Mouse (Mus musculus) cortical plate, adult 2 months (tissue): Measurements from ENCODE around the gene Ntn1.

Source experiments
- CTCF ChIP-seq: fragments of 200-500 bp; IDR thresholded peaks from 2 replicates; pipeline ENCODE4 v1.5.1; 2011; ENCODE audit warnings: mild to moderate bottlenecking, control low read depth, low read length; ENCODE audit not compliant: insufficient read depth; ENCODE audit errors: extremely low read depth
- POLR2A ChIP-seq: fragments of 200-500 bp; IDR thresholded peaks from 2 replicates; pipeline ENCODE4 v1.6.1; 2011; ENCODE audit warnings: mild to moderate bottlenecking, low read length, control low read depth; ENCODE audit not compliant: insufficient read depth; ENCODE audit errors: extremely low read depth

- TF ChIP-seq CTCF = no peak
- TF ChIP-seq POLR2A = no peak
These were observed 5.1 kb downstream of the Ntn1 start for GRCm38 (mm10) chr11:68395546-68395945.
